Mouse (Mus musculus) adrenal gland (tissue): ENCODE results near the gene Tmem208.

ENCODE experiments used
- intact Hi-C: fragments of 180-260 bp; cut with DNase I; formaldehyde crosslinking; loops from one replicate; pipeline ENCODE4 v1.15.1; 2025
- microRNA-seq, 2 experiments: library from miRNA; unstranded; fragments of <30 nt; microRNA quantifications; one replicate each; pipeline ENCODE4; 2019

Gene Tmem208

GRCm38 (mm10) chr8:105353583-105354135 is 27.5 kb downstream of the Tmem208 start:
- intact Hi-C loops: no loop called here

- intact Hi-C loops: no loop called here
Observed at GRCm38 (mm10) chr8:105354549-105354948, 28.4 kb downstream of the Tmem208 start.

DNA sequence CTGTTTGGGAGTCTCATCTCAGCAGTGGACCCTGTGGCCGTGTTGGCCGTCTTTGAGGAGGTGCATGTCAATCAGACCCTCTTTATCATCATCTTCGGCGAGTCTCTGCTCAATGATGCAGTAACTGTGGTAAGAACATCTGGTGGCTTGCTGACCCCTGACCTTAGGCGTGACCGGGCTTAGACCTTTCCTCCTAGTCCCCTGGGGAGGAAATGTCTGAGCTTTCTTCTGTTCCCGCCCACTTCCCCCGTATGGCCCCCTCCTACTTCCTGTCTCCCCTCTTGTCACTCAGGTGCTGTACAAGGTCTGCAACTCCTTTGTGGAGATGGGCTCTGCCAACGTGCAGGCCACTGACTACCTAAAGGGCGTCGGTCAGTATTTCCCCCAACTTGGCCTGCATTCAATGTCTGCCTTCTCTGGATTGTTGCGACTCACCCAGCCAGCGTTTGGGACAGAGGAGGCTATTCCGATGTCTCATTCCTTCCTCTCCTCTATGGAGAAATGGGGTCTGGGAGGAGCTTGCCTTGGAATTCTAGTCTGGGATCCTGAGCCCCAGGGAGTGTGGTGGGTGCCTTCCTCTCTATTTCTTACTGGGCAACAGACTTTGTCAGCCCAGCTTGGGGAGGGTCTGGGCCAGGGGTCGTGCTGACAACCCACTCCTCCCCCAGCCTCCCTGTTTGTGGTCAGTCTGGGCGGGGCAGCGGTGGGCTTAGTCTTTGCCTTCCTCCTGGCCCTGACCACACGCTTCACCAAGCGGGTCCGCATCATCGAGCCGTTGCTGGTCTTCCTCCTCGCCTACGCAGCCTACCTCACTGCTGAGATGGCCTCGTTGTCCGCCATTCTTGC is 29.2 kb downstream of the Tmem208 start:
- intact Hi-C loops: loop anchor here (5.0 kb wide), 1 partner anchor 122 kb away; no protein-coding TSS in a partner anchor

GRCm38 (mm10) chr8:105356681-105357080 is 30.5 kb downstream of the Tmem208 start:
- intact Hi-C loops: loop anchor here (5.0 kb wide), 1 partner anchor 121 kb away; no protein-coding TSS in a partner anchor

DNA sequence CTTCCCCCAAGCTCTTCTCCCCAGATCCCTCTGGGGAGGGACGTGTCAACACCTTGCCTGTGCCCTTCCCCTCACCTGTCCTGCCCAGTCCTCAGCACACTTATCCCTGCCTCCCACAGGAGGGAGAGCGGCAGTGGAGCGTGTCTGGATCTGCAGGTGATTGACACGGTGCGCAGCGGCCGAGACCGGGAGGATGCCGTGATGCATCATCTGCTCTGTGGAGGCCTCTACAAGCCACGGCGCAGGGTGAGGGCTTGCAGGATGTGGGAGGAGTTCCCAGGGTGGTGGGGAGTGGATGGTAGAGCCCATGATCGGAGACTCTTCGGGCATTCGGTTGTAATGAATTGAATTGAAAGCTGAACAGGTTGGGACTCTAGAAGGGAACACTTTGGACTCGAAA is 33.1 kb downstream of the Tmem208 start:
- intact Hi-C loops: loop anchor here (2.0 to 5.0 kb wide), 2 partner anchors 38 to 118 kb away; no protein-coding TSS in a partner anchor

DNA sequence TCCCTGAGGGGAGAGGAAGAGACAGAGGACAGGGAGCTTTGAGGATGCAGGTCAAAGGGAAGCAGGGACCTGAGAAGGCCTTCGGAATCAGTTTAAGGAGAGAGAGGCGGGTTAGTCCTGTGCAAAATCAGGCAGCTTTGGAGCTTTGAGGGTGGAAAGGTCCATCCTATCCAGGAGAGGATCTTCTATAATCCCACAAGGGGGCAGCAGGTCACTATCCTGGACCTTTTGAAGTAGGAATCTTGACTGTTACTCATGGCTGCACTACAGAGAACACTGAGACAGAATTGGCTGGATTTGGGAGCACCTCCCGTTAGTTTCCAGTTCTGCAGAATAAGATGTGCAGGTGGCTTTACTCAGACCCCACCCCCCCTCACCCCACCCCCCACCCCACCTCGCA is 33.5 kb downstream of the Tmem208 start:
- intact Hi-C loops: loop anchor here (2.0 to 5.0 kb wide), 2 partner anchors 37 to 118 kb away; no protein-coding TSS in a partner anchor

DNA sequence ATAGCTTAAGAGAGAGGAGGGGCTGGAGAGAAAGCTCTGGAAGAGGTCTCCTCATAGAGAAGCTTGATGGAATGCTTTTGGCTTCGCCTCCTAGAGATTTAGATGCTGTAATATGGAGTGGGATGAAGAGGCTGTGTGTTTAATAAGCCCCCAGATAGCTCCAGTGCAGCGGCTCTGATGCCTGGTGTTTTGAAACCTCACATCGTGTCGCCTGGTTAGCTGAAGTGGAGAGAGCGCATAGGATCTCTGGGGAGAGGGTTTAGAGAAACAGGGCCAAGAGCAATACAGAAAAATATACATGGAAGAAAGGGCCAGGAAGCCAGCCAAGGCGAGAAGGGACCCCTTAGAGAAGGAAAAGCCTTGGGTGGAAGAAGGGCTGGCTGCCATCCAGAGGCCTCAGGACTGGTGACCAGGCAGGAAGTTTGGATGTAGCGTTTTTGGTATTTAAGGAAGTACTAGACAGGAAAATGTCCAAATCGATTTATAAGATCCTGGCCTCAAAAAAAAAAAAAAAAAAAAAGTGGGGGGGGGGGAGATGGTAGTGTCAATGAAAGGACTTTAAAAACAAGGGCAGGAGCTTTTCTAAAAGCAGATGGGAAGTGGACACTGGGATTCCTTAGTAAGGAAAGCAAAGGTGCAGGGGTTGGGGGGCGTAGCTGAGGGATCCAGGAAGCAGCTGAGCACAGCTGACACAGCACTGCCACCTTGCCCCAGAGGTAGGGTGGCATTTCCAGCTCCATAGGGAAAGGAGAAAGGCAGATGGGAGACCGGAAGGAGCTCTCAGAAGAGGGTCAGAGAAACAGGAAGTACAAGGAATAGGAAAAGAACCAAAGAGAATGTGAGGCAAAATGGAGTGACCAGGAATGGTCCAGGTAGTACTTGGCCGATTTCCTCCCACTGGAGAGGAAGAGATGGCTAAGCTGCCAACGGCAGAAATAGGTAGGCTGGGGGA is 35.9 kb downstream of the Tmem208 start:
- intact Hi-C loops: no loop called here

DNA sequence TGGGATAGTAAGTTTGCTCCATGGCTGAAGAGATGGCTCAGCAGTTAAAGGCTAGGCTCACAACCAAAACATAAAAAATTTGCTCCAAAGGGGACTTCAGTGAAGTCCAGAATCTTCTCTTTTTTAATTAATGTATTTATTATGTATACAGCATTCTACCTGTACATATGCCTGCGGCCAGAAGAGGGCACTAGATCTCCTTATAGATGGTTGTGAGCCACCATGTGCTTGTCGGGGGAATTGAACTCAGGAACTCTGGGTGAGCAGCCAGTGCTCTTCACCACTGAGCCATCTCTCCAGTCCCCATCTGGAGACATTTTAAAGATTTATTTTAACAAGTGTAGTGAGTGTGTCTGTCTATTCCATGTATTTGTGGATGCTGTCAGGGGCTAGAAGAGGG is 41.0 kb downstream of the Tmem208 start:
- intact Hi-C loops: no loop called here

- intact Hi-C loops: no loop called here
Observed at GRCm38 (mm10) chr8:105372473-105372872, 46.3 kb downstream of the Tmem208 start.

DNA sequence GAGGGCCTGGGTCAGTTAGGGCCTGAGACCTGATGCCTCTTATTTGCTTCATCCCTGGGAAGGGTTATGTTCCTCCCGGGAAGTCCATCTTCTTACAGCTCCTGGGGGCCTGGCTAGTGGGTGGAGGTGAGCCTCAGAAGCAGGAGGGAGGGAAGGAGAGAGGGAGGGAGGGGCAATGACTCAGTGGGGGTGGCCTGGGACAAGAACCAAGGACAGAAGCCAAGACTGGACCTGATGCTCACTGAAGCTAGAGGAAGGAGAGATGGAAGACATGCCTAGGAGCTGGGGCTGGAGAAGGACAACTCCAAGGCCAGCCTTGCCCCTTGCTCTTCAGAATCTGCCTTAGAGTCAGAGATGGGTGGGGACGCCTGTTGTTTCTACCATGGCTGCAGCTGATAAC is 46.9 kb downstream of the Tmem208 start, which contains the start of gene Plekhg4:
TSS of gene Plekhg4 (plus strand) at position 243 of the 400 bp plus-strand sequence.
- intact Hi-C loops: no loop called here

DNA sequence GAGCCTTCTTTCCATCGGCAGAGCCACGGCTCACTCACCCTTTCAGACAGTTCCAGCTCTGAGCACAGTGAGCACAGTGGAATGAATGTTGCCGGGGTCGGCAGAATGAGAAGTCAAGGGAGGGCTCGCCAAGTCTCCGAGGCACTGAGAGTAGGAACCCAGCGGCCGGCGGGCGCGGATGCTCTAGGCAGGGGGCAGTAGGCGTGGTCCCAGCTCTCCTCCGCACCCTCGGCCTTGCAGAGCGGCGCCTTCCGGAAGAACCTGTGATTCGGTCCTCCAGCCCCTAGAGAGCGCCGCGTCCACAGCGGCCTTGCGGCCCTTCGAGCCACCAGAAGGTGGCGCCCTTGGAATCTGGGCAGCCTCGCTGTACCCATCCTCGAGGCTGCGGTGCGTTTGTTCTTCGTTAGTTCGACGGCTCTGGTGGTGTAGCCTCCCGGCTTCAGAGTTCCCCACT is 48.4 kb downstream of the Tmem208 start:
- intact Hi-C loops: no loop called here

DNA sequence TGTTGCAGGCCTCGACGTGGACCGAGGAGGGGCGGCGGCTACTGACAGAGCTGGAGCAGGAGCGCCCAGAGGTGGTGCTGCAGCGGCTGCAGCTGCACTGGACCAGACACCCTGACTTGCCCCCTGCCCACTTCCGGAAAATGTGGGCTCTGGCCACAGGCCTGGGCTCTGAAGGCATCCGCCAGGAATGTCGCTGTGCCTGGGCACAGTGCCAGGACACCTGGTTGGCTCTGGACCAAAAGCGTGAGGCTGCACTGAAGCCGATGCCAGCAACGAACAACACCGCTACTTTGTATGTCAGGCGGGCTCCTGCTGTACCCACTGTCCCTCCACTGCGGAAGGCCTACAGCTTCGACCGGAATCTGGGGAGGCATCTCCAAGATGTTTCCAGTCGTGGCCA is 52.5 kb downstream of the Tmem208 start:
- intact Hi-C loops: no loop called here

GRCm38 (mm10) chr8:105380308-105380707 is 54.2 kb downstream of the Tmem208 start:
- intact Hi-C loops: no loop called here

DNA sequence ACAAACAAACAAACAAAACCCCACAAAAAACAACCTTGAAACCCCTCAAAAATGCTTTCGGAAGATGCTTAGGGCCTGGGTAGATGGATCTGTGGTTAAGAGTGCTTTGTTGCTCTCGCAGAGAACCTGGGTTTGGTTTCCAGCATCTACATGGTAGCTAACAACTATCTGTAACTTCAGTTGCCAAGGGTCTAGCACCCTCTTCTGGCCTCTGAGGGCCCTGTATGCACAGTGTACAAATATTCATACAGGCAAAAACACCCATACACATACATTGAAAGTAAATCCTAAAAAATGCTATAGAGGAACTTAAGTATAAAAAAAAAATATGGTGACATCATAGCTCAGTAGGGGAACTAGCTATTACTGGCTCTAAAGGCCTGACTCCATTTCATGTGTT is 57.9 kb downstream of the Tmem208 start:
- intact Hi-C loops: no loop called here

Small RNA genes within 50 kb of the gene (microRNA-seq; reads per million reads assigned to microRNA genes)
- gene Gm27320 (0 reads per million in 2 experiments), gene Mir328 (2,229 to 2,618 reads per million in 2 experiments)
